Mouse (Mus musculus) cerebellum, postnatal 10 days (tissue): ENCODE measurements around the gene 2410002F23Rik.
"Not testable (repeated sequence)": the region's sequence is repeated elsewhere in the genome, so short reads cannot be mapped to it uniquely, and the experiment has no call there.

ENCODE experiments used
- DNase-seq, 2 experiments: peaks; one replicate each; pipeline ENCODE4 v3.0.0; 2021; ENCODE audit warnings: mixed read lengths in 2 of 2

2410002F23Rik gene

GRCm38 (mm10) chr7:44262791-44263643 lies 16.5 kb downstream of the 2410002F23Rik start:
- peak; percentile 98 to 99 for DNase-seq

- DNase-seq = no peak
These were observed 21.6 kb downstream of the 2410002F23Rik start for GRCm38 (mm10) chr7:44268117-44268516.

GRCm38 (mm10) chr7:44269397-44269796 lies 22.9 kb downstream of the 2410002F23Rik start:
- DNase-seq = no peak

- DNase-seq = peak; percentile 53 to 64
These were observed 24.8 kb downstream of the 2410002F23Rik start for GRCm38 (mm10) chr7:44271309-44271708.

- no peak for DNase-seq
These were observed 26.0 kb downstream of the 2410002F23Rik start for GRCm38 (mm10) chr7:44272546-44272945.

GRCm38 (mm10) chr7:44273446-44273845 lies 26.9 kb downstream of the 2410002F23Rik start:
- DNase-seq = no peak

- no peak for DNase-seq
These were observed 27.6 kb downstream of the 2410002F23Rik start for GRCm38 (mm10) chr7:44274096-44274495.

GRCm38 (mm10) chr7:44275546-44275945 lies 29.0 kb downstream of the 2410002F23Rik start:
- no peak for DNase-seq

GRCm38 (mm10) chr7:44276461-44277249 lies 30.1 kb downstream of the 2410002F23Rik start:
- DNase-seq = no peak

GRCm38 (mm10) chr7:44277250-44277622 lies 30.7 kb downstream of the 2410002F23Rik start:
- peak; percentile 72 to 81 for DNase-seq

GRCm38 (mm10) chr7:44280959-44281358 lies 34.4 kb downstream of the 2410002F23Rik start:
- DNase-seq = no peak

GRCm38 (mm10) chr7:44281586-44281985 lies 35.1 kb downstream of the 2410002F23Rik start:
- no peak for DNase-seq

- DNase-seq = no peak
These were observed 41.2 kb downstream of the 2410002F23Rik start for GRCm38 (mm10) chr7:44287760-44288159.

- no peak for DNase-seq
These were observed 44.5 kb downstream of the 2410002F23Rik start for GRCm38 (mm10) chr7:44290986-44291385.

- DNase-seq = no peak
These were observed 44.9 kb downstream of the 2410002F23Rik start for GRCm38 (mm10) chr7:44291418-44291817.

- DNase-seq = not testable (repeated sequence)
These were observed 51.0 kb downstream of the 2410002F23Rik start for GRCm38 (mm10) chr7:44297501-44297900.
